8 mouse cellular contexts compared by ENCODE assay signal in genomic region chr3:100359036-100359435, GRCm38 (mm10).
A peak's percentile ranks its signal among the peaks of the same experiment; 100 is the strongest.
DNase-seq lines count a peak whose midpoint lies in the region; ATAC-seq lines count a peak whose summit lies in the region.

No protein-coding gene starts in this region.

- intact Hi-C loops in left cerebral cortex, postnatal 4 days (cut with DNase I), result loop anchor here (5.0 kb wide), 1 partner anchor 198 kb away; no protein-coding TSS in a partner anchor

- H3K4me3 ChIP-seq in midbrain, embryonic 10.5 days, result peak overlapping the region; percentile 27

- DNase-seq in cerebellum, adult 11-12 months, result no peak
- DNase-seq in heart, adult 18-20 months, result peak; percentile 36 to 43
- DNase-seq in kidney, adult 18-20 months, result peak; percentile 39
- DNase-seq in left cerebral cortex, postnatal 4 days, result peak; percentile 25
- DNase-seq in midbrain, embryonic 10.5 days (ENCODE audit: low spot score), result peak; percentile 45
- DNase-seq in skeletal muscle tissue, adult 2 months (ENCODE audit: low read depth, low spot score), result peak; percentile 12

- peak; percentile 60; the same call in 1 of the 2 replicates for ATAC-seq in cerebellum, adult (ENCODE audit: insufficient number of reproducible peaks, low FRiP score, low TSS enrichment)
- peak; percentile 97 for ATAC-seq in common myeloid progenitor, adult 5-6 weeks (replicated peaks; ENCODE audit: low read depth, poor library complexity, severe bottlenecking)

- H3K4me1 ChIP-seq in midbrain, embryonic 10.5 days, result no peaks in the 10 kb centered on the region

- H3K27ac ChIP-seq in midbrain, embryonic 10.5 days (replicated peaks), result peak overlapping the region; percentile 64

- no peaks in the 10 kb centered on the region for H3K27me3 ChIP-seq in midbrain, embryonic 10.5 days (ENCODE audit: low read depth, poor library complexity, severe bottlenecking)

- 54% methylated on average over 8 of the region's 8 CpGs for WGBS in midbrain, embryonic 10.5 days

- no peaks in the 10 kb centered on the region for H3K36me3 ChIP-seq in midbrain, embryonic 10.5 days

- H3K9me3 ChIP-seq in midbrain, embryonic 10.5 days (replicated peaks), result no peaks in the 10 kb centered on the region
